Mouse (Mus musculus): ENCODE results near the gene Pla2g2d. TPM values are rescaled to one million over a fixed set of nuclear protein-coding genes. Genes with fewer than 3 reads are reported as not detected.

The Pla2g2d gene
- polyA plus RNA-seq, 1 experiment from 2014 or later, result not detected

- Histone ChIP-seq H3K4me3 (replicated peaks) (no peak overlapping the region), H3K4me1 (replicated peaks) (peaks cover 34% of the 10 kb centered on the region), H3K9me3 (peaks cover 6% of the 10 kb centered on the region; the same call in 1 of the 2 replicates), H3K36me3 (no peaks in the 10 kb centered on the region), H3K27ac (no peak overlapping the region), H3K27me3 (peaks cover 18% of the 10 kb centered on the region), H3K4me2 (no peak overlapping the region), H3K9ac (replicated peaks) (no peak overlapping the region)
- ATAC-seq (ENCODE audit: insufficient number of reproducible peaks, insufficient read depth, low FRiP score, low TSS enrichment, low read depth), result no peak; the same call in 1 of the 2 replicates
- WGBS, result 9% methylated on average over 18 of the region's 18 CpGs
Measured at GRCm38 (mm10) chr4:138825751-138826567, 50.4 kb downstream of the Pla2g2d start.

GRCm38 (mm10) chr4:138827147-138827546 lies 51.6 kb downstream of the Pla2g2d start:
- no peak for ATAC-seq (ENCODE audit: insufficient number of reproducible peaks, insufficient read depth, low FRiP score, low TSS enrichment, low read depth)
- Histone ChIP-seq H3K9ac (replicated peaks) (no peak overlapping the region), H3K4me2 (no peak overlapping the region), H3K27me3 (peaks cover 28% of the 10 kb centered on the region), H3K9me3 (peaks cover 6% of the 10 kb centered on the region; the same call in 1 of the 2 replicates), H3K4me1 (replicated peaks) (peaks cover 35% of the 10 kb centered on the region), H3K27ac (no peak overlapping the region), H3K36me3 (no peaks in the 10 kb centered on the region), H3K4me3 (replicated peaks) (no peak overlapping the region)
- WGBS, result 44% methylated on average over 11 of the region's 11 CpGs

Other genes starting within 250 kb of the Pla2g2d start
- gene Vwa5b1, start 139.9 kb upstream of the Pla2g2d start, polyA plus RNA-seq (2016; fragmentation: Nextera tagmentation; extraction: Ambion mirVana), result 0.15 TPM in 1 of 2 replicates, not detected in the other
- gene Pla2g2c, start 50.9 kb upstream of the Pla2g2d start, polyA plus RNA-seq (2016; fragmentation: Nextera tagmentation; extraction: Ambion mirVana), result 0.38 and 0.92 TPM in 2 replicates
- 1.0 TPM in 2 replicates for gene Ubxn10, start 38.6 kb upstream of the Pla2g2d start, polyA plus RNA-seq (2016; fragmentation: Nextera tagmentation; extraction: Ambion mirVana)
- gene Pla2g2f, start 18.1 kb upstream of the Pla2g2d start, polyA plus RNA-seq (2016; fragmentation: Nextera tagmentation; extraction: Ambion mirVana), result 0.24 and 0.33 TPM in 2 replicates
- gene Pla2g5, start 87.7 kb downstream of the Pla2g2d start, polyA plus RNA-seq (2016; fragmentation: Nextera tagmentation; extraction: Ambion mirVana), result not detected in 2 replicates
- not detected in 2 replicates for gene Gm13030, start 98.2 kb downstream of the Pla2g2d start, polyA plus RNA-seq (2016; fragmentation: Nextera tagmentation; extraction: Ambion mirVana)
- not detected in 2 replicates for gene Pla2g2e, start 102.2 kb downstream of the Pla2g2d start, polyA plus RNA-seq (2016; fragmentation: Nextera tagmentation; extraction: Ambion mirVana)
- 3.2 and 4.4 TPM in 2 replicates for gene Otud3, start 138.2 kb downstream of the Pla2g2d start, polyA plus RNA-seq (2016; fragmentation: Nextera tagmentation; extraction: Ambion mirVana)
- not detected in 2 replicates for gene Rnf186, start 191.4 kb downstream of the Pla2g2d start, polyA plus RNA-seq (2016; fragmentation: Nextera tagmentation; extraction: Ambion mirVana)
- 2.0 and 2.7 TPM in 2 replicates for gene Tmco4, start 197.2 kb downstream of the Pla2g2d start, polyA plus RNA-seq (2016; fragmentation: Nextera tagmentation; extraction: Ambion mirVana)